Mouse (Mus musculus) ovary, postnatal 36 days (tissue): ENCODE results near the gene Icam1.
"Not testable (repeated sequence)": the region's sequence is repeated elsewhere in the genome, so short reads cannot be mapped to it uniquely, and the experiment has no call there.

Experiments used
- DNase-seq: peaks from one replicate; pipeline ENCODE4 v3.0.0; 2022; ENCODE audit warnings: low spot score, mixed read lengths

Icam1 gene

GRCm38 (mm10) chr9:21022726-21023125 is 6.9 kb downstream of the Icam1 start:
- DNase-seq = no peak

GRCm38 (mm10) chr9:21025258-21025810 is 9.5 kb downstream of the Icam1 start:
- DNase-seq = no peak

- DNase-seq = no peak
Measured at GRCm38 (mm10) chr9:21026849-21027248, 11.1 kb downstream of the Icam1 start.

- no peak for DNase-seq
Measured at GRCm38 (mm10) chr9:21027774-21028290, 12.0 kb downstream of the Icam1 start.

GRCm38 (mm10) chr9:21028560-21029110 is 12.8 kb downstream of the Icam1 start:
- no peak for DNase-seq

DNA sequence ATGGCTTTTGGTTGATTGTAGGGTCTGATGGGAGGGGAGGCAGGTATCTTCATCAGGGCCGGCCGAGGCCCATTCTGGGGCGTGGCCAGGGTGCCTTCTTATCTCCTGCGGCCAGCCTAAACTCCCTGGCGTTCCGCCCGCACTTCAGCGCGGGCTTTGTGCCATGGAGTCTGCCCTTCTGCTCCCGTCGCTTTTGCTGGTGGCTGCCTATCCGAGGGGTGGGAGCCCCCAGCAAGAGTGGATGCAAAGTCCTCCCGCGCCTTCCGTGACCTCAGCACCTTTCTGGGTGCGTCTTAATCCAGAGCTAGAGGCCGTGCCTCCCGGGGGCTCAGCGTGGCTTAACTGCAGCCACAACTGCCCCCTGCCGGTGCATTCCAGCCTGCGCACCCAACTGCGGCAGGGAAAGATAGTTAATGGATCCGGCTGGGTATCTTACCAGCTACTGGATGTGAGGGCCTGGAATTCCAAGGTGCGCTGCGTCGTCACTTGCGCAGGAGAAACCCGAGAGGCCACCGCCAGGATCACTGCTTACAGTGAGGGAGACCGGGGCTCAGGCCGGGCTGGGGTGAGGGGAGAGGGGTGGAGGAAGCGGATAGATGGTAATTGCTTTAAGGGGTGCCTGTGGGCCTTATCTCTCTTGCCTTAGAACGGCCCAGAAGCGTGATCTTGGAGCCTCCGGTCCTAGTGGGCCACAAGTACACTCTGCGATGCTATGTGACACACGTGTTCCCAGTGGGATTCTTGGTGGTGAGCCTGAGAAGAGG is 13.7 kb downstream of the Icam1 start, which contains the start of gene Icam4:
Gene Icam4 (plus strand): TSS at position 83 of the 764 bp plus-strand sequence.
- DNase-seq = peak; percentile 84

DNA sequence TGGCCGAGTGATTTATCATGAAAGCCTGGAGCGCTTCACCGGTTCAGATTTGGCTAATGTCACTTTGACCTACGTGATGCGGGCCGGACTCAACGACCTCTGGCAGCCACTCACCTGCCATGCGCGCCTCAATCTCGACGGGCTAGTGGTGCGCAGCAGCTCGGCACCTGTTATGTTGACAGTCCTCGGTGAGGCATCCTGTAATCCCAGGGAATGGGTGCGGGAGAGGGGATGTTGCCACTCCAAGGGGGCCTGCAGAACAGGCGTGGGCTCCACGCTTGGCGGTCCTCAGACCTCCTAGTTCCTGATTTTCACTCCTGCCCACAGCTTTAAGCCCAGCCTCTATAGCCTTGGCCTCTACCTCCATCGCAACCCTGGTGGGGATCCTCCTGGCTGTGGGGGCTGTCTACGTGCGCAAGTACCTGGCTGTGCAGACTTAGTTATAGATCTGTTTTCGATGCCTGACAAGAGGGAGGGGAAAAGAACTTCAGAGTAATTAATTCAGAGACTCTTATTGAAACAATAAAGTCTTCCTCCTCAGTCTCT is 14.3 kb downstream of the Icam1 start:
- DNase-seq = no peak

DNA sequence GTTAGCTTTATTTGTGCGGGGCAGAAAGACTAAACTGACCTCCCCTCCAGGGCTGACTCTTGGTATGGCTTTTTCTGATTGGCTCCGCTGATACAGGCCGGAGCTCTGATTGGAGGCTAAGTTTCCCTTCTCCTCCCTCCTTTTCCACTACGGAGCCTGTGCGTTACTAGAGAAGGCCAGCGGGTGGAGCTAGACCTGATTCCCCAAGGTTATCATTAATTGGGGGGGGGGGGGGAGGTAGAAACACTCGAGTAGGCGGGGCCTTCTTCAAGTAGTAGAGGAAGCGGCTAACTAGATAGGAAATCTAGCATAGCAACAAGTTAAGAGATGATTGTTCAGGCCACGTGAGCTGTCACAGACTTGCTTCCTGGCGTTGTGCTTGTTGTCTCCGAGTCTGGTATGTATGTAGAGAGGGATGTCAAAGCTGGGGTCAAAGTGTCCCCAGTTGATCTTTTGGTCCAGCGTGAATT is 15.0 kb downstream of the Icam1 start:
- peak; percentile 80 for DNase-seq

GRCm38 (mm10) chr9:21031251-21031895 is 15.6 kb downstream of the Icam1 start:
- peak; percentile 65 for DNase-seq

DNA sequence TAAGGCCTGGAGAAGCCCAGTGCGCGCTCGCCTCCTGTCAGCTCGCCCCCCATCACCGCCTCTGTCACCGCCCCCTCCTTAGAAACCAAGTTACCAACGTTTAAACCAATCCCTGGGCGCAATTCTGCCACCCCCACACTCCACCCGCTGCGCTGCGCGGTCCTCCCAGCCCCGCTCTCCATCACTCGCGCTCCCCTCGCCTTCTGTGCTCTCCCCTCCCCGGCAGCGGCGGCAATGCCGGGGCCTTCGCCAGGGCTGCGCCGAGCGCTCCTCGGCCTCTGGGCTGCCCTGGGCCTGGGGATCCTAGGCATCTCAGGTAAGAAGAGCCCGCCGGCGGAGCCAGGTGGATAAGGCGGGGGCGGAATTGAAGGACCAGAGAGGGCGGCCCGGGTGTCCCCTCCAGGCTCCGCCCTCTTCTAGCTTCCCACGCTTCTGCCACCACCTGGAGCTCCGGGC is 16.1 kb downstream of the Icam1 start, which contains the start of gene Icam5:
Gene Icam5 (plus strand): TSS at position 178 of the 456 bp plus-strand sequence.
- peak; percentile 42 for DNase-seq

- no peak for DNase-seq
Measured at GRCm38 (mm10) chr9:21032491-21032890, 16.7 kb downstream of the Icam1 start.

- peak; percentile 83 for DNase-seq
Measured at GRCm38 (mm10) chr9:21033136-21033535, 17.4 kb downstream of the Icam1 start.

DNA sequence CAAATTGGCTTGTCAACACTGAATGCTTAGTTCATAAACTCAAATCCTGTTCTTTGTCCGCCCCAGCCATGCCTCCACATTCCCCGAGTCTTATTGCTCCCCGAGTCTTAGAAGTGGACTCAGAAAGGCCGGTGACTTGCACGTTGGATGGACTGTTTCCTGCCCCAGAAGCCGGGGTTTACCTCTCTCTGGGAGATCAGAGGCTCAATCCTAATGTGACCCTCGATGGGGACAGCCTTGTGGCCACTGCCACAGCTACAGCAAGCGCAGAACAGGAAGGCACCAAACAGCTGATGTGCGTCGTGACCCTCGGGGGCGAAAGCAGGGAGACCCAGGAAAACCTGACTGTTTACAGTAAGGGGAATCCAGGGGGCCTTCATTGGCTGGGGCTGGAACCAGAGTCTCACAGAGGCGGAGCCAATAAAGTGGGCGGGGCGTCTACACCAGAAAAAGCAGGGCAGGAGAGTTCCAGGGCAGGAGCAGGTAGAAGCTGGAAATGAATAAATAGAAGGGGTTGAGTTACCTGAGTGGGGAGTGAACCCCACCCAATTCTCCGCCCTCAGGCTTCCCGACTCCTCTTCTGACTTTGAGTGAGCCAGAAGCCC is 18.8 kb downstream of the Icam1 start:
- no peak for DNase-seq

GRCm38 (mm10) chr9:21035586-21035985 is 19.8 kb downstream of the Icam1 start:
- no peak for DNase-seq

- no peak for DNase-seq
Measured at GRCm38 (mm10) chr9:21036161-21036560, 20.4 kb downstream of the Icam1 start.

DNA sequence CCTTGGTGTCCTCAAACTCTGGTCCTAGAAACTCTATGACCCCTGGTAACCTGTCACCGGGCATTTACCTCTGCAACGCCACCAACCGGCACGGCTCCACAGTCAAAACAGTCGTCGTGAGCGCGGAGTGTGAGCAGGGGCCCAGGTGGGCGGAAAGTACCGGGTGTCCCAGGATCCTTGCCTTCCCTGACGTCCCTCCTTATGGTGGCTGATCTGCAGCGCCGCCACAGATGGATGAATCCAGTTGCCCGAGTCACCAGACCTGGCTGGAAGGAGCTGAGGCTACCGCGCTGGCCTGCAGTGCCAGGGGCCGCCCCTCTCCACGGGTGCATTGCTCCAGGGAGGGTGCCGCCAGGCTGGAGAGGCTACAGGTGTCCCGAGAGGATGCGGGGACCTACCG is 20.9 kb downstream of the Icam1 start:
- no peak for DNase-seq

- DNase-seq = peak; percentile 59
Measured at GRCm38 (mm10) chr9:21037481-21037891, 21.7 kb downstream of the Icam1 start.

GRCm38 (mm10) chr9:21039779-21040178 is 24.0 kb downstream of the Icam1 start:
- DNase-seq = no peak

GRCm38 (mm10) chr9:21041308-21041707 is 25.5 kb downstream of the Icam1 start:
- no peak for DNase-seq

DNA sequence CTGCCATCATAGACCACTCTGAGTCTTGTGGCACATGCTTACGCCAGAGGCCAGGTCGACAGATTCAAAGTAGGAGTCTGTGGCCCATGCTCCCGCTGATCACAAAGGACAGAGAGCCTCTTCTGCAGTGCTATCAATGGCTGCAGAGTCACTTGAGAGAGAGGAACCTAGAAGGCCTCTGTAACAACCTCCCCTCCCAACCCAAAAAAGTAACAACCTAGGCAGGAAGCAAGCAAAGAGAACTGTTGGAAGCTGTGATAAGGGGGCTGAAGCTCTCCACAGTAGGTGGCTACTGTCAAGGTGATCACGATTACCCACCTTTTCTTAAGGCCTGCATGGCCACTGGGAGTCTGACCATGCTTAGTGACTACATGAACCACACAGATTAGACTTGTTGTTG is 27.8 kb downstream of the Icam1 start:
- DNase-seq = no peak

DNA sequence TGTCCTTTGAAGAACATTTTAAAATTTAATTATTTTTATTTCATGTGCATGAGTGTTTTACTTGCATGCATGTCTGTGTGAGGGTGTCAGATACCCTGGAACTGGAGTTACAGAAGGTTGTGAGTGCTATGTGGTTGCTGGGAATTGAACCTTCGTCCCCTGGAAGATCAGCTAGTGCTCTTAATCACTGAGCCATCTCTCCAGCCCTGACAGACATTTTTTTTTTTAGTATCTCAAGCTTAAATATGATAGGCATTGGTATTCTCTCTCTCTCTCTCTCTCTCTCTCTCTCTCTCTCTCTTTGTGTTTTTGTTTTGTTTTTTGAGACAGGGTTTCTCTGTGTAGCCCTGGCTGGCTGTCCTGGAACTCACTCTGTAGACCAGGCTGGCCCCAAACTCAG is 29.0 kb downstream of the Icam1 start:
- DNase-seq = not testable (repeated sequence)

DNA sequence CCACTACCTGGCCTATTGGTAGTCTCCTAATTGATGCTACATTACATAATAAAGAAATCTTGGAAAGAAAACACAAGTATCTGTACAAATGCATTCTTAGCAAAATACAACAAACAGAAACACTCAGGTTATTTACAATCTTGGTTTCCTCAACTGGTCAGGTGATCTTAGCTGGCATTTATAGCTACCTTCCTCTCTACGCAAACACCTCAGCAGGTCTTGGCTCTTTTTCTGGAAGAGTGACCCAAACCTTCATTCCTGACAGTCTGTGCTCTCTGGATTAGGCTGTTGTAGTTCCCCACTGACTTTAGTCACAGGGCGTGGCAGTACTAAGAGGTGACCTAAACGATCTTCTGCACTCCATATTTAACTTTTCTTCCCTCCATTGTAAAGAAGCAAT is 29.4 kb downstream of the Icam1 start:
- no peak for DNase-seq
